Mouse (Mus musculus) intestine, postnatal 0 days (tissue): ENCODE data around the gene 1700069L16Rik. TPM values are rescaled to one million over a fixed set of nuclear protein-coding genes. Genes with fewer than 3 reads are reported as not detected.

Experiments
- ATAC-seq: fragments of 200-750 bp; cut with Nextera tagmentation; 2 replicates; pipeline ENCODE4 v1.8.0; 2017; ENCODE audit warnings: mild to moderate bottlenecking, moderate TSS enrichment, moderate library complexity
- H3K27ac ChIP-seq: fragments of 300-500 bp; sonication (generic); 2 replicates; pipeline ENCODE4 v1.5.1; 2014; ENCODE audit warnings: mild to moderate bottlenecking, low read depth, low read length, moderate library complexity
- H3K27me3 ChIP-seq: fragments of 300-500 bp; sonication (generic); replicated peaks from 2 replicates; pipeline ENCODE4 v1.6.1; 2014; ENCODE audit warnings: low read length, mixed read lengths; ENCODE audit not compliant: control insufficient read depth, insufficient read depth
- H3K36me3 ChIP-seq: fragments of 300-500 bp; sonication (generic); 2 replicates; pipeline ENCODE4 v1.6.1; 2014; ENCODE audit warnings: mild to moderate bottlenecking, moderate library complexity; ENCODE audit not compliant: control insufficient read depth, insufficient read depth
- H3K4me1 ChIP-seq: fragments of 300-500 bp; sonication (generic); replicated peaks from 2 replicates; pipeline ENCODE4 v1.6.1; 2014; ENCODE audit warnings: antibody characterized with exemption, low read length, mixed read lengths; ENCODE audit not compliant: control insufficient read depth, insufficient read depth
- H3K4me2 ChIP-seq: fragments of 300-500 bp; sonication (generic); replicated peaks from 2 replicates; pipeline ENCODE4 v1.6.1; 2014; ENCODE audit warnings: low read depth, mild to moderate bottlenecking, moderate library complexity
- H3K4me3 ChIP-seq: fragments of 300-500 bp; sonication (generic); 2 replicates; pipeline ENCODE4 v1.5.1; 2014; ENCODE audit warnings: low read depth, low read length
- H3K9ac ChIP-seq: fragments of 300-500 bp; sonication (generic); 2 replicates; pipeline ENCODE4 v1.6.1; 2014; ENCODE audit warnings: mild to moderate bottlenecking, low read depth, low read length
- H3K9me3 ChIP-seq: fragments of 300-500 bp; sonication (generic); 2 replicates; pipeline ENCODE4 v1.6.1; 2016; ENCODE audit warnings: mixed run types; ENCODE audit not compliant: control insufficient read depth
- CTCF ChIP-seq: sonication (generic); IDR thresholded peaks from 2 replicates; pipeline ENCODE4 v1.5.1; 2016; ENCODE audit warnings: low read depth, mild to moderate bottlenecking, control low read depth, antibody characterized with exemption, moderate library complexity
- WGBS: fragments of 180-500 bp; shearing (Covaris S2); extraction: QIAGEN DNeasy Blood & Tissue Kit; methylation state at CpG from one replicate; pipeline ENCODE4 v1.1.7; 2014; 5-methylcytosine and 5-hydroxymethylcytosine counted together
- polyA plus RNA-seq: library from polyadenylated mRNA; unstranded; fragments of >200 nt; fragmentation: Nextera tagmentation; extraction: Ambion mirVana; gene quantifications from 2 replicates; pipeline ENCODE4 v1.2.1, GENCODE M21; 2015

Gene 1700069L16Rik
- polyA plus RNA-seq, 1 experiment from 2014 or later: not detected

DNA sequence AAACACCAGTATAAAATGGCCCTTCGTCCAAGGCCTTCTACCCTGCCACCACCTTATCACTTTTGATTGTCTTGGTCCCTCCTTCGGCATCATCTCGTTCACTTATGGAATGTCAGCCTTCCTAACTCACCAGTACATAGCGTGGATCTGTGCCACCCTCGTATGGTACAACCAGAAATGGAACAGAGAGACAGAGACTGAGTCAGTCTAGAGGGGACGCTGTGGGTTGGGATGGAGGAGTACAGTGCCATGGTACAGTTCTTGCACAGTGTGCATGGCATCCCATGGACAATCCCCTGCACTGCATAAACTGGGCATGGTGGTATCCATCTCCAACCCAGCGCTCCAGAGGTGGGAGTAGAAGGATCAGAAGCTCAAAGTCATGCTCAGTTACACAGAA lies 4.1 kb upstream of the 1700069L16Rik start:
- no peaks in the 10 kb centered on the region for H3K27me3 ChIP-seq
- no peaks in the 10 kb centered on the region for H3K9me3 ChIP-seq
- no peaks in the 10 kb centered on the region for H3K4me1 ChIP-seq
- H3K36me3 ChIP-seq: no peaks in the 10 kb centered on the region
- WGBS: 81% methylated on average over 7 of the region's 7 CpGs
- no peak overlapping the region for H3K27ac ChIP-seq
- H3K4me3 ChIP-seq: no peak overlapping the region
- H3K9ac ChIP-seq: no peak overlapping the region
- TF ChIP-seq CTCF: no peak
- no peak overlapping the region for H3K4me2 ChIP-seq
- ATAC-seq: no peak

DNA sequence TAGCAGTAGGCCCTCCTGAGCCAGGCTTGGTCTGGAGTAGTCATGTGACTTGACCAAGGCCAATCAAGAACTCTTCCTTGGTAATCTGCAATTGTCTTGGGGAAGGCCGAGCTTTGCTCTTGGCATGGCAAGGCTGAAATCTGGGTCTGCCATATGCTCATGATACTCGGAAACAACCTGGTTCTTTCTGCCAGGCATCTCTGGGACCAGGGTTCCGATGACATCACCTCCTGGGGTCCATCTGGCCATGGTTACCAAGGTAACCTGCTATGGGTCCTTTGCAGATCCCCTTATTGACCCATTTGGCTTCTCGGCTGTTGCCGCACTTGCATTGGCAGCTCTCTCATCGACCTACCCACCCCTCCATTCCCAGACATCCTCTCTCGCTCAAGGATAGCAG lies 3.4 kb upstream of the 1700069L16Rik start:
- no peak for ATAC-seq
- no peak overlapping the region for H3K9ac ChIP-seq
- no peaks in the 10 kb centered on the region for H3K36me3 ChIP-seq
- H3K27ac ChIP-seq: no peak overlapping the region
- no peak for TF ChIP-seq CTCF
- no peaks in the 10 kb centered on the region for H3K9me3 ChIP-seq
- no peak overlapping the region for H3K4me3 ChIP-seq
- no peaks in the 10 kb centered on the region for H3K4me1 ChIP-seq
- H3K4me2 ChIP-seq: no peak overlapping the region
- WGBS: 83% methylated on average over 7 of the region's 7 CpGs
- H3K27me3 ChIP-seq: no peaks in the 10 kb centered on the region

DNA sequence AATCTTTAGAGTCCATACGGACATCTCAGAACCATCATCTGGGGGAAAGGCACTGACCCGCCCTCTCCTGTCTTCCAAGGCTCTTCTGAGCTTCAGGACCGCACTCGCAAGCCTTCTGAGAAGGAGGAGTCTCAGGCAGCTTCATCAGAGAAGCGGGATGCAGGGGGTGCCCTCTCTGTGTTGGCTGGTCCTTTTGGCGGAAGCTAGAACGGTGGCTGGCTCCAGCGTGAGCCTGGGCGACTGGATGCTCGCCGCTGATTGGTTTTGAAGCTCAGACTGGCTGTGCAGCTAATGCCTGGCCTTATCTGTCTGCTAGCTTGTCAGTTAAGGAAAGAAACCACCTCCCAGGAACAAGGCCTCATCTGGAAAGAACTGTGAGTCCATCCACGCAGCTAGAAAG lies 2.7 kb upstream of the 1700069L16Rik start:
- Histone ChIP-seq H3K27ac (no peak overlapping the region), H3K27me3 (no peaks in the 10 kb centered on the region), H3K9me3 (no peaks in the 10 kb centered on the region), H3K4me2 (no peak overlapping the region), H3K4me3 (no peak overlapping the region), H3K4me1 (no peaks in the 10 kb centered on the region), H3K9ac (no peak overlapping the region), H3K36me3 (no peaks in the 10 kb centered on the region)
- WGBS: 53% methylated on average over 12 of the region's 12 CpGs
- no peak for TF ChIP-seq CTCF
- no peak for ATAC-seq

DNA sequence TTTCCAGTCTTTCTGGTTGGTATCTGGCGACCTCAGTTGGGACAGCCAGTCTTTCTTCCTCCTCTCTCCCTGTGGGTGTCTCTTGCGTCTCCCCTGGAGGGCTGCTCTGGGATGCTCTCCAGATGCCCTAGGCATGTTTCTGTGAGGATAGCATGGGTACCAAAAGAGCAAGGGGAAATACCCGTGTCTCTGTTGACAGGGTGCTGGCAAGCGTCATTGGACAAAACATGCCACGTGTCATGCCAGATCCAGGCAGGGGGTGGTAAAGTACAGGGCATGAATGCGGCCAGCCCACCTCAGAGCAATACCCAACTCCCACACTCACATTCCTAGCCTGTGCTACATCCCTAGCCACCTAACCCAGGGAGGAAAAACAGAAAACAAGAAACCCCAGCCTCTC lies 2.0 kb upstream of the 1700069L16Rik start:
- no peak overlapping the region for H3K27ac ChIP-seq
- no peak for TF ChIP-seq CTCF
- no peak overlapping the region for H3K9ac ChIP-seq
- no peak for ATAC-seq
- no peak overlapping the region for H3K4me2 ChIP-seq
- H3K36me3 ChIP-seq: no peaks in the 10 kb centered on the region
- H3K27me3 ChIP-seq: no peaks in the 10 kb centered on the region
- WGBS: 63% methylated on average over 6 of the region's 6 CpGs
- H3K9me3 ChIP-seq: no peaks in the 10 kb centered on the region
- H3K4me1 ChIP-seq: no peaks in the 10 kb centered on the region
- H3K4me3 ChIP-seq: no peak overlapping the region

DNA sequence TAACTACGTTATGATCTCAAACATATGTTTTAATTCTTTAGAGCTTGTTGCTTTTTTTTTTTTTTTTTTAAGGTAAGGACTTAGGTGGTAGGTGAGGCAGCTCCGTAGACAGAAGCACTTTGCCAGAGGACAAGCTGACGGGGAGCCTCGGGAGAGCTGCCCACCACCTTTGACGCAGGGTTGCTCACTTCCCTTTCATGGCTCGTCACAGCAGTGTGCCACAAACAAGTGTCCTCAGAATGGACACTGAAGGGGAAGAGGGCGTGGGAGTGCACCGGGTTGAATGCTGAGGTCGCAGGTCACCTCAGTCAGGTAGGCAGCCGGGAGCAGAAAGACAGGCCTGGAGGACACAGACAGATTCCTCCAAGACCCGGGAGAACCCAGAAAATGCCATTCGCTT lies 845 bp upstream of the 1700069L16Rik start:
- no peak for TF ChIP-seq CTCF
- no peak overlapping the region for H3K9ac ChIP-seq
- no peak for ATAC-seq
- no peaks in the 10 kb centered on the region for H3K9me3 ChIP-seq
- no peaks in the 10 kb centered on the region for H3K27me3 ChIP-seq
- WGBS: 76% methylated on average over 12 of the region's 12 CpGs
- no peak overlapping the region for H3K4me3 ChIP-seq
- no peak overlapping the region for H3K4me2 ChIP-seq
- H3K4me1 ChIP-seq: no peaks in the 10 kb centered on the region
- no peak overlapping the region for H3K27ac ChIP-seq
- H3K36me3 ChIP-seq: no peaks in the 10 kb centered on the region

DNA sequence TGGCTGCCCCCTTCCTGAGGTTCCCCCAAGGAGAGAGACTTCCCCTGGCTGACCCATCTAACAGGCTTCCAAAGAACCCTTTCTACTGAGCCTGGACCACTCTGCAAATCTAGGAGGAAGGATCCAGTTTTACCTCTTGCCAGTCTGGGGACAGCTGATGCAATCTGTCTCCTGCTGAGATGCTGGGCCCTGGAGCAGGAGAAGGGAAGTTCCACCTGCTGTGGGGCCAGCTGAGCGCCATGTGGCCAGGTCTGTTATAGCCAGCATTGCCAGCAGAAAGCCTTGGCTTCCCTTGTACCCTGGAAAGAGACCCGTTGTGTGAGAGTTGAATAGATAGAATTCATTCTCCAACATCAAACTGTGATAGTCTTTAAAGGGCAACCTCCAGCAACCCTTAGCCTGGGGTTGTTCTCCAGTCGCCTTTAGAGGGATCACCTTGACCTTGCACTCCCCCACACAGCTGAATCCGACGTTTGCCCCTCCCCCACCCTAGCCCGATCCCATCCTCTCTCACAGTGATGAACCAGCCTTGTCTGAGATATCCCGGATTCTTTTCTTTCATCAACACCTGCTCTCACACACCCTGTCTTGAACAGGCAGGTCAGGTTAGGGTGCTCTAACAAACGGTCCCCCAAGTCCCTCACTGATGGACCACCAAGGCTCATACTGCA lies 870 bp downstream of the 1700069L16Rik start:
- Histone ChIP-seq H3K9ac (no peak overlapping the region), H3K4me3 (no peak overlapping the region), H3K27me3 (no peaks in the 10 kb centered on the region), H3K27ac (no peak overlapping the region), H3K4me1 (no peaks in the 10 kb centered on the region), H3K4me2 (no peak overlapping the region), H3K36me3 (no peaks in the 10 kb centered on the region), H3K9me3 (no peaks in the 10 kb centered on the region)
- ATAC-seq: no peak
- no peak for TF ChIP-seq CTCF
- 45% methylated on average over 8 of the region's 8 CpGs for WGBS
